Mouse (Mus musculus) embryo, embryonic 10 days (tissue): ENCODE measurements around the gene Arid5b.

ENCODE experiments used
- DNase-seq: peaks from one replicate; pipeline ENCODE4 v3.0.0-alpha.2; 2015; ENCODE audit warnings: low spot score

Arid5b gene

GRCm38 (mm10) chr10:68269789-68270188 lies 8.8 kb downstream of the Arid5b start:
- DNase-seq, result no peak

- no peak for DNase-seq
Observed at GRCm38 (mm10) chr10:68268629-68269028, 9.9 kb downstream of the Arid5b start.

- no peak for DNase-seq
Observed at GRCm38 (mm10) chr10:68263969-68264688, 14.4 kb downstream of the Arid5b start.

- DNase-seq, result no peak
Observed at GRCm38 (mm10) chr10:68263296-68263968, 15.1 kb downstream of the Arid5b start.

- no peak for DNase-seq
Observed at GRCm38 (mm10) chr10:68259601-68260000, 18.9 kb downstream of the Arid5b start.

- DNase-seq, result no peak
Observed at GRCm38 (mm10) chr10:68257358-68258056, 21.0 kb downstream of the Arid5b start.

- no peak for DNase-seq
Observed at GRCm38 (mm10) chr10:68256134-68256533, 22.4 kb downstream of the Arid5b start.

GRCm38 (mm10) chr10:68253452-68254117 lies 25.0 kb downstream of the Arid5b start:
- no peak for DNase-seq

GRCm38 (mm10) chr10:68252650-68253049 lies 25.9 kb downstream of the Arid5b start:
- DNase-seq, result no peak

GRCm38 (mm10) chr10:68249355-68249782 lies 29.2 kb downstream of the Arid5b start:
- DNase-seq, result no peak

GRCm38 (mm10) chr10:68248281-68249015 lies 30.1 kb downstream of the Arid5b start:
- no peak for DNase-seq

GRCm38 (mm10) chr10:68247490-68248280 lies 30.9 kb downstream of the Arid5b start:
- no peak for DNase-seq

- DNase-seq, result no peak
Observed at GRCm38 (mm10) chr10:68246603-68247247, 31.8 kb downstream of the Arid5b start.

GRCm38 (mm10) chr10:68240804-68241485 lies 37.6 kb downstream of the Arid5b start:
- no peak for DNase-seq

- DNase-seq, result no peak
Observed at GRCm38 (mm10) chr10:68240094-68240803, 38.3 kb downstream of the Arid5b start.

- DNase-seq, result no peak
Observed at GRCm38 (mm10) chr10:68239426-68240070, 39.0 kb downstream of the Arid5b start.

- DNase-seq, result no peak
Observed at GRCm38 (mm10) chr10:68238707-68239425, 39.7 kb downstream of the Arid5b start.

- no peak for DNase-seq
Observed at GRCm38 (mm10) chr10:68238182-68238581, 40.4 kb downstream of the Arid5b start.
